Mouse (Mus musculus) brain, embryonic 18.5 days (tissue): ENCODE results near the gene Nepro.

Experiments used
- DNase-seq: peaks from one replicate; pipeline ENCODE4 v3.0.0-alpha.2; 2012; ENCODE audit warnings: low read depth, low spot score

Nepro gene

GRCm38 (mm10) chr16:44766320-44766892 is 42.3 kb downstream of the Nepro start:
- DNase-seq: no peak

- DNase-seq: no peak
Measured at GRCm38 (mm10) chr16:44767506-44767905, 43.4 kb downstream of the Nepro start.

GRCm38 (mm10) chr16:44767967-44768366 is 43.9 kb downstream of the Nepro start:
- DNase-seq: no peak

GRCm38 (mm10) chr16:44772577-44772976 is 48.5 kb downstream of the Nepro start:
- no peak for DNase-seq

- DNase-seq: no peak
Measured at GRCm38 (mm10) chr16:44773673-44774072, 49.6 kb downstream of the Nepro start.

GRCm38 (mm10) chr16:44774201-44774600 is 50.1 kb downstream of the Nepro start:
- DNase-seq: no peak

- no peak for DNase-seq
Measured at GRCm38 (mm10) chr16:44778538-44779147, 54.5 kb downstream of the Nepro start.

GRCm38 (mm10) chr16:44779494-44779893 is 55.4 kb downstream of the Nepro start:
- no peak for DNase-seq

- no peak for DNase-seq
Measured at GRCm38 (mm10) chr16:44780751-44781150, 56.6 kb downstream of the Nepro start.
